Mouse (Mus musculus): Measurements from ENCODE around the gene Tufm. TPM values are rescaled to one million over a fixed set of nuclear protein-coding genes. Genes with fewer than 3 reads are reported as not detected.

Tufm gene
- 10.8 TPM for polyA plus RNA-seq (2014; fragmentation: Illumina TruSeq; extraction: RNeasy Lipid Tissue Mini Kit (QIAGEN cat#74804); ENCODE audit: low read depth, low replicate concordance)

GRCm38 (mm10) chr7:126487052-126487483, at the start of gene Tufm:
Tufm (plus strand) TSS chr7:126487361.

GRCm38 (mm10) chr7:126463004-126463403, 24.2 kb upstream of the Tufm start, which contains the start of gene Atp2a1:
Atp2a1 (minus strand) TSS chr7:126463108.

GRCm38 (mm10) chr7:126474993-126475581, 12.1 kb upstream of the Tufm start, which contains the start of gene Sh2b1:
Sh2b1 (minus strand) TSS chr7:126475424.

GRCm38 (mm10) chr7:126503273-126503878, 16.2 kb downstream of the Tufm start, which contains the start of gene Atxn2l:
Atxn2l (minus strand) TSS chr7:126503437.

Other genes with a start within 250 kb of the Tufm start
- 4.1 TPM for gene Sbk1, start 214.7 kb upstream of the Tufm start, polyA plus RNA-seq (2014; fragmentation: Illumina TruSeq; extraction: RNeasy Lipid Tissue Mini Kit (QIAGEN cat#74804); ENCODE audit: low read depth, low replicate concordance)
- 0.37 TPM for gene Lat, start 117.8 kb upstream of the Tufm start, polyA plus RNA-seq (2014; fragmentation: Illumina TruSeq; extraction: RNeasy Lipid Tissue Mini Kit (QIAGEN cat#74804); ENCODE audit: low read depth, low replicate concordance)
- gene Spns1, start 109.9 kb upstream of the Tufm start, polyA plus RNA-seq (2014; fragmentation: Illumina TruSeq; extraction: RNeasy Lipid Tissue Mini Kit (QIAGEN cat#74804); ENCODE audit: low read depth, low replicate concordance) = 1.8 TPM
- gene Nfatc2ip, start 90.6 kb upstream of the Tufm start, polyA plus RNA-seq (2014; fragmentation: Illumina TruSeq; extraction: RNeasy Lipid Tissue Mini Kit (QIAGEN cat#74804); ENCODE audit: low read depth, low replicate concordance) = 2.7 TPM
- gene Cd19, start 72.5 kb upstream of the Tufm start, polyA plus RNA-seq (2014; fragmentation: Illumina TruSeq; extraction: RNeasy Lipid Tissue Mini Kit (QIAGEN cat#74804); ENCODE audit: low read depth, low replicate concordance) = 0.26 TPM
- 1.0 TPM for gene Rabep2, start 58.6 kb upstream of the Tufm start, polyA plus RNA-seq (2014; fragmentation: Illumina TruSeq; extraction: RNeasy Lipid Tissue Mini Kit (QIAGEN cat#74804); ENCODE audit: low read depth, low replicate concordance)
- 0.11 TPM for gene Atp2a1, start 24.3 kb upstream of the Tufm start, polyA plus RNA-seq (2014; fragmentation: Illumina TruSeq; extraction: RNeasy Lipid Tissue Mini Kit (QIAGEN cat#74804); ENCODE audit: low read depth, low replicate concordance)
- 3.6 TPM for gene Sh2b1, start 11.9 kb upstream of the Tufm start, polyA plus RNA-seq (2014; fragmentation: Illumina TruSeq; extraction: RNeasy Lipid Tissue Mini Kit (QIAGEN cat#74804); ENCODE audit: low read depth, low replicate concordance)
- 13.8 TPM for gene Atxn2l, start 16.1 kb downstream of the Tufm start, polyA plus RNA-seq (2014; fragmentation: Illumina TruSeq; extraction: RNeasy Lipid Tissue Mini Kit (QIAGEN cat#74804); ENCODE audit: low read depth, low replicate concordance)
- gene Eif3c, start 79.0 kb downstream of the Tufm start, polyA plus RNA-seq (2014; fragmentation: Illumina TruSeq; extraction: RNeasy Lipid Tissue Mini Kit (QIAGEN cat#74804); ENCODE audit: low read depth, low replicate concordance) = 71.2 TPM
- 0.24 TPM for gene Apobr, start 97.6 kb downstream of the Tufm start, polyA plus RNA-seq (2014; fragmentation: Illumina TruSeq; extraction: RNeasy Lipid Tissue Mini Kit (QIAGEN cat#74804); ENCODE audit: low read depth, low replicate concordance)
- 1.3 TPM for gene Cln3, start 98.5 kb downstream of the Tufm start, polyA plus RNA-seq (2014; fragmentation: Illumina TruSeq; extraction: RNeasy Lipid Tissue Mini Kit (QIAGEN cat#74804); ENCODE audit: low read depth, low replicate concordance)
- not detected for gene Il27, start 107.6 kb downstream of the Tufm start, polyA plus RNA-seq (2014; fragmentation: Illumina TruSeq; extraction: RNeasy Lipid Tissue Mini Kit (QIAGEN cat#74804); ENCODE audit: low read depth, low replicate concordance)
- not detected for gene Nupr1, start 143.5 kb downstream of the Tufm start, polyA plus RNA-seq (2014; fragmentation: Illumina TruSeq; extraction: RNeasy Lipid Tissue Mini Kit (QIAGEN cat#74804); ENCODE audit: low read depth, low replicate concordance)
- gene Sgf29, start 161.9 kb downstream of the Tufm start, polyA plus RNA-seq (2014; fragmentation: Illumina TruSeq; extraction: RNeasy Lipid Tissue Mini Kit (QIAGEN cat#74804); ENCODE audit: low read depth, low replicate concordance) = 4.4 TPM
- 1,146 TPM for gene Sult1a1, start 189.1 kb downstream of the Tufm start, polyA plus RNA-seq (2014; fragmentation: Illumina TruSeq; extraction: RNeasy Lipid Tissue Mini Kit (QIAGEN cat#74804); ENCODE audit: low read depth, low replicate concordance)
- not detected for gene Bola2, start 208.0 kb downstream of the Tufm start, polyA plus RNA-seq (2014; fragmentation: Illumina TruSeq; extraction: RNeasy Lipid Tissue Mini Kit (QIAGEN cat#74804); ENCODE audit: low read depth, low replicate concordance)
- gene Slx1b, start 208.4 kb downstream of the Tufm start, polyA plus RNA-seq (2014; fragmentation: Illumina TruSeq; extraction: RNeasy Lipid Tissue Mini Kit (QIAGEN cat#74804); ENCODE audit: low read depth, low replicate concordance) = 2.0 TPM
- 2.7 TPM for gene Coro1a, start 220.4 kb downstream of the Tufm start, polyA plus RNA-seq (2014; fragmentation: Illumina TruSeq; extraction: RNeasy Lipid Tissue Mini Kit (QIAGEN cat#74804); ENCODE audit: low read depth, low replicate concordance)